Mouse (Mus musculus) adrenal gland, adult 8-10 months (tissue): ENCODE measurements at regions not wholly inside any gene's neighbourhood (a gene's known extent, or its start where the extent isn't known, plus 50 kb on each side); places are given as distances from the start of the nearest gene placed in this dataset.
"Not testable (repeated sequence)": the region's sequence is repeated elsewhere in the genome, so short reads cannot be mapped to it uniquely, and the experiment has no call there.

Experiments used
- DNase-seq: peaks from one replicate; pipeline ENCODE4 v3.0.0; 2022

DNA sequence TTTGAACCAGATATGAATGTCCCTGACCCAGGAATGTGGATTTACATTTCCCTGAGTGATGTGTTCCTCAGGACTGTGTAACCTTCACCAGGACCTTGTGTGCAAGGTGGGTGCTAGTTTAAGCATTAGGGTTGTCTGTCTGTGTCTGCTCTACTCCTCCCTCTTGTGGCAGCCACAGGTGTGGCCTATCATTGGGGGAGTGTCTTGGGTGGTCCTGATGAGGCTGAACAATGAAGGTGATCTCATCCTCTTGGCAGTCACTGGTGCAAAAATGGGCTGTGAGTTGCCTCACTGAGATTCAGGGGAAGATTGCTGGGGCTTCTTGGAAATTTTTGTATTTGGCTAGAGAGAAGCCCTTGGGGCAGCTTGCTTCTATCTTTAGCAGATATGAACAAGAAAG lies 179.4 kb upstream of the Ube2e1 start:
- no peak for DNase-seq

DNA sequence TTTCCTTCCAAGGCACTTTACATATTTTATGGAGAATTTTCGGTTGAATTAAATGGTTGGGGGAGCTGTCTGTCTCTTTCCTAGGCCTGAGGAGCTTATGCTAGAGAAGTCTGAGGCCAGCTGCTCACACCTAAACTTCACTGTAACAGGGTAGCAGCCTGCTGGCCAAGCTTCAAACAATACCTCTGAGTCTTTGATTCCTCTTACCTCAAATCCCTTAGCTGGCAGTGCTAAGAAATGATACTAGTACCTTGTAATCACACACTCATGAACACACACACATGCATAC lies 176.6 kb upstream of the Ube2e1 start:
- DNase-seq = no peak

DNA sequence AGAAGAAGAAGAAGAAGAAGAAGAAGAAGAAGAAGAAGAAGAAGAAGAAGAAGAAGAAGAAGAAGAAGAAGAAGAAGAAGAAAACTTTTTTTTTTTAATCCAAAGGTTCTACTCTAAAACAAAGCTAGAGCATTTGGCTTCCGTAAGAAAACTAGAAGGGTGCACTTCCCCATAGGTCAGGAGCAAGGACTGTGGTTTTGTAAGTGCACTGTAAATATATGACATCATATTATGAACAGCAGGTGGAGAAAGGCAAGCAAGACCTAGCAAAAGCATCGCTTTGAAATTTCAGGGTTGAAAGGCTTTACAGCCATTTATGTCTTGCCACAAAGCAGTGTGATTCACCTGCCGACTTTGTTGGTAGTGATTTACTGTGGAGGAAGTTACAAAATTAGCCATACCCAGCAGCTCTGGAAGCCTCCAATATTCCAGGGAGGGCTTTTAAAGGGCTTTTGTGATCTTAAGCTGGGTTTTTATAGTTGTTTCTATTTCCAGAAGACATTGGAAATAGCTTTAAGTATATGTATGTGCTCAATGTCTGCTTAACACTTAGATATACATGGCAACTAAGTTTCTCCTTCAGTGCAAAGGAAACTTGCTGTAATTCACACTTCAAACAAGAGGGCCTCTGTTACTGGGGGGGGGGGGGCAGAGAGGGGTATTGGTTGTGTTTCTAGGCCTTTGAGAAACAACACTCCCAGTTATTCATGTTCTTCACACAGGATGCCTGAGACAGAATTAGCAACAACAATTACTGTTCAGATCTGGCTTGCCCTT lies 176.1 kb upstream of the Ube2e1 start:
- no peak for DNase-seq

DNA sequence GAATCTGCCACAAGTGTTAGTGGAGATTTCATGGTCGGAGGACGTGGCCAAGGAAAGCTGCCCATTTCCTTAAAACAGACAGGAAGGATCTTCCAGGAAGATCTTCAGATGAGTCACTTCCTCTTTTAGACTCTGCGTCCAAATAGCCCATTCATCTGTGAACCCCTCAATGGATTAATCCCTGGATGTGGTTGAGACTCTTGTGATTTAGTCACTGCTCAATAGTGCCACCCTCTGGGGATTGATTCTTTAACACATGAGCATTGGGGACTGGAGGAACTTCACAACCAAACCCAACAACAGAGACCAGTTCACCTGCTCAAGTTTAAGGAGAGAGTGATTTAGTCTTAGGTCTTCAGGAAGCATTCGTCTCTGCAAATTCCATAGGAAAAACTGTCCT lies 174.5 kb upstream of the Ube2e1 start:
- no peak for DNase-seq

DNA sequence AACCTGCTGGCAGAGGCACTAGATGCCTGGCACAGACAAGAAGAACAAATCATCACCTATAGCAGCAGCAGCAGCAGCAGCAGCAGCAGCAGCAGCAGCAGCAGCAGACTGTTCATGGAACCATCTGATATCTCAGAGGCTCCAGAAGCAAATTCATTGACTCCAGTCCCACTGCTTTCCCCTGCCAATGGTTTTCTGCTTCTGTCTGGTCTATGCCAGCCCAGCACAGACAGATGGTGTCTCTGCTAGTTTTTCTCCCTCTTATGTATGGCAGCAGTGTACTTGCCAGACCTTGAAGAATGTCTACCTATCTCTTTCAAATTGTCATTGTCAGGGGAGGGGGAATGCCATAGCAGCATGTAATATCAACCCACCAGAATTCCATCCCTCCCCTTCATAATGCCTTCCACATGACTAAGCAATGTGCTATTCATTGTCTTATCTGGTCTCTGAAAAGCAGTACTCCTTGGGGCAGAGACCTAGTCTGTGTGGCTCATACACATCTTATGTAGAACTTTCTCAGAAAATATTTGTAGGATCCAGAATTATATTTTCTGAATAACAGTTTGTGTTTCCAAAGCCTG lies 168.7 kb upstream of the Ube2e1 start:
- DNase-seq = no peak

DNA sequence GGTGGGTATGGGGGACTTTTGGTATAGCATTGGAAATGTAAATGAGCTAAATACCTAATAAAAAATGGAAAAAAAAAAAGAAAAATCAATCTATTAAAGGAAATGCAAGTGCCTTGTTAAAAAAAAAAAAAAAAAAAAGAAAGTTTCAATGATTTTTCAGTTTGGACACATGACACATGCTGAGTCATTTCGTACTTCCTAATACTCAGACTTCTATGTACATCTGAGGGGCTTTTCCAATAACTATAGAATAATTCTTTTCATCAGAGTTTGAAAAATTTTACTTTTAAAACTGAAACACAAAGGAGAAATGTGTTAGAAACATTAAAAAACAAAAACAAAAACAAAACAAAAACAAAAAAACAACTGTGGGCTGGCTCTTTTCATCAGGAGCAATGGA lies 162.4 kb upstream of the Ube2e1 start:
- DNase-seq = no peak

DNA sequence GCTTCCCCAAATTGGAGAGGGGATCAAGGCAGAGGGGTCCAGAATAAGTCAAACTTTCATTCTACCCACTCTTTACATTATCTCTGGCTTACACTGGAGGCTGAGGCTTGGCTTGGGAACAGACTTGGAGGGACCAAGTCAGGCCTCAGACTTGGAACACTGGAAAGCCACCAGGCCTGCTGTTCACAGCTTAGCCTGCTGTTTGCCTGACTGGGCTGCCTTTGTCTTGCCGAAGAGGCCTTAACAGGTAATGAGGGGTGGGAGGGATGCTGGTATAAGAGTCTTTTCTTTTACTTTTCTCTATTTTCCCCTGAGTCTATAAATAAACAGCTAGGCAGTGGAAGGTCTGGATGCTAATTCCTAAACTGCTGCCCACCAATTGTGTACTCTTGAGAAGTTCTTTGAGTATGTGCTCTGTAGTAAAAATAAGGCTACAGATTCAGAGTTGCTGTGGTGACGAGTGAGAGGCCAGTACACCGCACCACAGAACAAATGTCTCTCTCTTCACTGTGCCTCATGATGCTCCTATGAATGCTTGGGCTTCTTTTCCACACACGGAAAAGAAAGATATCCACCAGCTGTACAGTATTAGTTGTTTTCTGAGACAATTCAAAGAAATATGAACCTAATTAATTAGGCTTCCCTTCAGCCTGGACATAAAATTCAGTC lies 154.6 kb upstream of the Ube2e1 start:
- DNase-seq = no peak

DNA sequence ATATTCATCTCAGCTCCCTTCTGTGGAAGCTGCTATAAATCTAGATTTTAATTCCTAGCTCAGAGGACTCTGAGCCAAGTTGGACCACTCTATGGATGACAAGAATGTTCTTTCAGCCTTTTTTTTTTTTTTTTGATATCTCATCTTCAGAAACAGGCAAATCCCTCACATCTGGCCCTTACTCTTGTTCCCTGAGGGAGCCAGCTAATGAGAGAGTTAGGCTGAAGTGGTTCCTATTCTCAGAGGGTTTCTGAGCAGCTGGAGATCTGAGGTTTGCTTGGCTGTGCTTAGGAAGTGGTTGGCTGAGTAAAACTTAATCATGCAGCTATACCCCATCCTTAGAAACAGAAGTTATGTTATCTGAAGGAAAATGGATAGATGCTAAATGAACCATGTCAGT lies 153.9 kb upstream of the Ube2e1 start:
- DNase-seq = no peak

DNA sequence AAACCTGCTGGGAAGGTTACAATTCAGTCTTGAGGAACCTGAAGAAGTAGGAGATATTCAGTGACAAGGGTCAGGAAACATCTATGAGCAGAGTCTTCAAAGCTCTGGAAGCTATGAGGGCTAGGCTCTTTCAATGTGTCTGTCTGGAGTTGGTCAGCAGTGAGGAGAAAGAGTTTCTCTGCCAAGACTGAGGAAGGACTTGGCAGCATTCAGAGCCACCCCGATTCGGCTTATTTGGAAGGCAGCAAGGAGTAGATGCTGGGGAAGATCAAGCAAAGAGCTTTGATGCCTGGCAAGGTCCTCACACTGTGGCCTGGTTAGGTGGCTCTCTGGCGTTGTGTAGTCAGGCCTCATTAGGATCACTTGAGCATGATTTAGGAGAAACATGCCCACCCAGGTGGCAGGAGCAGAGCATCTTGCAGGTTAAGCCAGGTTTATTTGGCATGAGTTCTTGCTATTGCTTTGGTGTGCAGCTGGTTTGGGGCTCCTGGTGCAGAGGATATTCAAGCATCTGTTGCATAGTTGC lies 145.2 kb upstream of the Ube2e1 start:
- no peak for DNase-seq

DNA sequence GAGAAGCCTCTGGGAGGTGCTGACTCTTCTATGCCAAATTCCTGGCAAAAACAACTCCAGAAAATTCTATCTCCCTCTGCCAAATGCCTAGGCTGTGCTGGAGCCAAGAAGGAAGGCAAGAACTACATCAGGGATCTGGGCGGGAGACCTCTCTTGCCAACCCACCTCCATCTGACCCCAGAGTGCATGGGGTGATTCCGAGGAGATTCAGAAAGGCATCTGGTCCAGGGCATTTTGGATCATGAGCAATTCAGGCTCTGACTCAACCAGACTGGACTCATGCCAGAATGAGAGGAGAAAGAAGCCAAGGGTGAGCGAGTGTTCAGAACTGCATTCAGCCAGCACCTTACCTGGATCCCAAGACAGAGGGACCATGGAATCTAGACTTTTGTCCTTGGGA lies 137.0 kb upstream of the Ube2e1 start:
- DNase-seq = peak; percentile 45

DNA sequence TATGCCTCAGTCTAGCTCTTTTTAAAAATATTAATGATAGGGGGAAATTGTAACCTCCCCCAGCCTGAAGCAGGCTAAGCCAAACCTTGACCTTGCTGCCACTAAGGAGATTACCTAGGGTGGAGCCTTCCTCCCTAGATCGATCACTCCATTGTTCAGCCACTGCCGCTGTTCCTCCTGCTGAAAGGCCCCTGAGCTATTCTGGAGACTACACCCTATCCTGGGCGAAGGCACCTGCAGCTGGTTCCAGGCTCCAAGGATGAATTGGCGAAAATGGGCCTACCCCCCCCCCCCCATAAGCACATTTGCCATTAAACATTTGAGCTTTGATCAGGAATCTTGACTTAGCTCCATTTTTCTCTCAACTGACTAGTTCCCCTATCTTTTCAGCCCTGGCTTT lies 135.2 kb upstream of the Ube2e1 start:
- DNase-seq = not testable (repeated sequence)

DNA sequence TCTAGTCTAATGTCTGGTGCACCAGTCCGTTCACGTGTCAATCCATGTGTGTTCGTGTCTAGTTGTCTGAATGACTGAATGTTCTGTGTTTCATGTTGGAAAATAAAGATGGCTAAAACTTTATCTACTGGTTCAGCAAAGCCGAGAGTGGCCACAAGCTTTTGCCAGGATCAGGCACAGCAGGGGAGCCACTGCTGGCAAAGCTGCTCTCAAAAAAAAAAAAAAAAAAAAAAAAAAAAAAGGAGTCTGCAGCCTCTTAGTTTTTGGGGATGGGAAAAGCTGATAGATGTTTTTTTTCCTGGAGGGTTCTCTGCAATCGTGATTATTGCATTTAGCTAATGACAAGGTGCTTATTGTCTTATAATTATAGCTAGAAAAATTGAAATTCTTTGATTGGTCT lies 132.5 kb upstream of the Ube2e1 start:
- DNase-seq = not testable (repeated sequence)

DNA sequence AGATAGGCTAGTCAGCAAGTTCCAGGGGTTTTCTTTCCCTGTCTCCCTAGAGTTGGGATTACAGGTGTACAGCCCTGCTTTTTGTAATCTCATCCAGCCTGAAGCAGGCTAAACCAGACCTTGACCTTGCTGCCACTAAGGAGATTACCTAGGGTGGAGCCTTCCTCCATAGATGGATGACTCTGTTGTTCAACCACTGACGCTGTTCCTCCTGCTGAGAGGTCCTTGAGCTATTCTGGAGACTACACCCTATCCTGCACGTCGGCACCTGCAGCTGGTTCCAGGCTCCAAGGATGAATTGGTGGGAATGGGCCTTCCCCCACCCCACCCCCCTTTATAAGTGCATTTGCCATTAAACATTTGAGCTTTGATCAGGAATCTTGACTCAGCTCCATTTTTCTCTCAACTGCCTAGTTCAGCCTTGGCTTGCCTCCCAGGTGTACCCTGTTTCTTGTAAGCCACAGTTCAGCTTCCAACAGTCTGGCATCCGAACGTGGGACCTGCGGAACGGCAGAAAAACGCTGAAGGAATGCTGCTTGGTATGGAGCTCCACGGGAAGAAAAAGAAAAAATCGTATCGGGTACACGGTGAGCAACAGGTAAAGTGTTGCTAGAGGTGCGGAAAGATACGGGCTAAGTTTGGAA lies 131.7 kb upstream of the Ube2e1 start:
- no peak for DNase-seq

DNA sequence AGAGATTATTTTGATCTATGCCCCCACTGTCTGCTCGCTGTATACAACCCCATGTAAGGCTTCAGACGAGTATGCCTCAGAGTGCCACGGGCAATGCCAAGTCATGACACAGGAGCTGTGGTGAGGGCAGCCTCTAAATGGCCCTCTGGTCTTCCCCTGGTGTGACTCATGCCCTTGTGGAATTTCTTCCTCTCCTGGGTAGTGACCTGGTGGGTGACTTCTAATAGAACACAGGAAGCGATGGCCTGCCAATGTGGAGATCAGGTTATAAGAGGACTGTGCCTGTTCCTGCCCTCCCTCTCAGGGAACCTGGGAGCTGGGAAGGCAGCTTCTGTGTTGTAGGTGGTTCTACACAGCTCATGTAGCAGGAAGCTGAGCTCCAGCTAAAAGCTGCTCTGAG lies 130.7 kb upstream of the Ube2e1 start:
- no peak for DNase-seq

DNA sequence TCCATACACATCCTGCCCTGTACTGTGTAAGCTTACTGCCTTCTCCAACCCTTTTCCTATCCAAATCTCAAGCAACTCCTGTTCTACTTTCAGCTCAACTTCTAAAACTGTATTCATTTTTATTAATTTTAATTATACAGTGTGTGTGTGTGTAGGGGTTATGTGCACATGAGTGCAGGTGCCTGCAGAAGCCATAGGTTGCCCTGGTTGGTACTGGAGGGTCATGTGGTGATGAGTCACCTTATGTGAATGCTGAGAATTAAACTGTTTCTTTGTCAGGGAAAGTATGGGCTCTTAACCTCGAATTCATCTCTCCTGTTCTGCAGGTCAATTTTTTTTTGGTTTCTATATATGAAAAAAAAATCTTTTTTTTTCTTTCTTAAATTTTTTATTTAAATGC lies 117.0 kb upstream of the Ube2e1 start:
- no peak for DNase-seq

DNA sequence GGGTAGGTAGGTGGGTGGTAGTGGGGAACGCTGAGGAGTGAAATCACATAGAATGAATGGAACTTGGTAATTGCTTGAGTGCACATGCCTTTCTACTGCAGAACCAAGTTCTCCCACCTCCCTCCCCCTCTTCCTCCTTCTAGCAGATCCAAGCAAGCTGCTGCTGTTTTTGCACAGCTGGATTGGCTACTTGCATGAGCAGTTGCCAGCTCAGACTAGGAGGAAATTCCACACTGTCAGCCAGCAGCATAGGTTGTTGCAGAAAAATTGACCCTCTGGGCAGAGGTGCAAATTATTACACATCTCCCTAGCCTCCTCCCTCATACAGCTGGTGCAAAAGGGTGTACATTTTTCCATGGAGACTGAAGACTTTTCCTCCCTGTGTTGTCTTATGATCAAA lies 112.8 kb upstream of the Ube2e1 start:
- DNase-seq = no peak

DNA sequence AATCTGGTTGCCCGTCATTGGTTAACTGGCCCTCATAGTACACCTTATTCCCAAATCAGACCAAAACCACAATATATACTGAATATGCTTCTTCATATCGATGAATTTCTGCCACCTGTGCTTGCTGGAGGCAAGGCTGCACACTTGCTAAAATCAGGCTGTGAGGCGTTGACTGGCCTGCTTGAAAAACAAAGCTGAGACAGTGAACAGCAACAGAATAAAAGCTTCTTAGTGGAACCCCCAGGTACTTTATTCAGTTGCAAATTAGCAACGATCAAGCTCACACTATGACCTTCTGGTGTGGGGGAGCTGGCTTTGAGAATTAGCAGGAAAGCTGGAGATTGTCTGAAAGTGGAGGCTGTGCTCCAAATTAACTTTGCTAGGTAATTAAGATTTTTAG lies 97.3 kb upstream of the Ube2e1 start:
- not testable (repeated sequence) for DNase-seq

DNA sequence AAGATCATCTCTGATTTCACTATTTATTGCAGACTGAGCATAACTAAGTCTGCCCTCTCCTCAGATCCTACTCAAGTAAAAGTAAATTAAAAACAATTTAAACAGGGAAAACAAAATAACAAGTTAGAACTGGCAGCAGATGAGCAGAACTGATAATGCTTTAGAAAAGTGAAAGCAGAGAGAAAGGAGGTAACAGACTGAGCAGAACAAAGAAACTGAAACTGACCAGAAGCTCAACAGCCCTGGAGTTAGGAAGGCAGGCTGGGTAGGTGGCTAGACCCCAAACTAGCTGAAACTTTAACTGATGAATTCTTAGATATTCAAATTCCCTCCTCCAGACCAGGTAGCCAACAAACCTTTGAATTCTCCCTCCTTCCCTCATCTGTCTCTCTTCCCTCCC lies 94.2 kb upstream of the Ube2e1 start:
- no peak for DNase-seq

DNA sequence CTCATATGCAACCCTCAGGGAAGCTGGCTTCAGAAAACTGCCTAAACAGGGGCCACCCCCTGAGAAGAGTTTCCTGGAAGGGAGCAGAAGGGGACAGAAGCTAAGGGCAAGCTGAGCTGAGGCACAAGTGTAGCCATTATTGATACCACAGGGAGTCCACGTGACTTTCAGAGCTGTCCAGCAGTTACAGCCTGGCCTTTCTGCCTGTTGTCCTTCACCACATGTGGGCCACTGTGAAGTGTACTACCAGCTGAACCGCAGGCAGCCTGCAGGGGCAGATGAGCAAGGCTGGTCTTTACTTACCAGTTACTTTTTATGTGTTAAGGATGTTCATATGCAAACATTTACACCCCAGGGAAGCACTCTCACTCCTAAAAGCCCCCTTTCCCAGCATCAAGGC lies 85.2 kb upstream of the Ube2e1 start:
- DNase-seq = no peak

DNA sequence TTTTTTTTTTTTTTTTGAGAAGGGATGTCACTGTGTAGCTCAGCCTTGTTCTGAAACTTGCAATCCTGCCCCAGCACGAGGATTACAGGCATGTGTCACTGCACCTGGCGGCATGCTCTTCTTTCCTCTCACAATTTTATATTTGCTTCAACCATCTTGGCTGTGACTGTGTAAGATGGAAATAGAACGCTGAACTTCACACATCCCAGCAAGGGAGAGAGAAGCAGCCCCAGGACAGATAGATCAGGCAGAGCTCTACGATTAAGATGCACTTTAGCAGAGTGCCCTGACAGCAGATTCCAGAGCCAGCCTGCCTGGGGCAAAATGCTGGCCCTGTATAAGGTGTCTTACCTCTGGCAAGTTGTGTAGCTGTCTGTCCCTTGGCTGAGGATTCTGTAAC lies 84.7 kb upstream of the Ube2e1 start:
- DNase-seq = no peak

DNA sequence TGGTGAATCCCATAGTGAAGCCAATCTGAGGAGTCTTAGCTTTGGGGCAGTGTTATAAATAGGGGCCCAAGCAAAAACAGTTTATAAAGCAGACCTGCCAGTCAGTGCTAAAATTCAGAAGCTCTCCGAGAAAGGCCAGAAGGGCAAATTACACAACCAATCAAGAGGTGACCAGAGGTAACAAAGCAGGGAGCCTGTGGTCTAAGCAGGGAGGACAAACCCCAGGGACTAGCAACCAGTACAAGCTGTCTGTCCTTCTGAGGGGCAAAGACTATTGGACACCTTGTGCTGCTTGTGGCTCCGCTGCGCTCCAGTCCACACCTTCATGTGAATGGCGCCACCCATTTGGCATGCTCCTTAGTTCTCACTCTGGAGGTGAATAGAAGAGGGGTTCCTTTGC lies 67.3 kb upstream of the Ube2e1 start:
- DNase-seq = no peak

DNA sequence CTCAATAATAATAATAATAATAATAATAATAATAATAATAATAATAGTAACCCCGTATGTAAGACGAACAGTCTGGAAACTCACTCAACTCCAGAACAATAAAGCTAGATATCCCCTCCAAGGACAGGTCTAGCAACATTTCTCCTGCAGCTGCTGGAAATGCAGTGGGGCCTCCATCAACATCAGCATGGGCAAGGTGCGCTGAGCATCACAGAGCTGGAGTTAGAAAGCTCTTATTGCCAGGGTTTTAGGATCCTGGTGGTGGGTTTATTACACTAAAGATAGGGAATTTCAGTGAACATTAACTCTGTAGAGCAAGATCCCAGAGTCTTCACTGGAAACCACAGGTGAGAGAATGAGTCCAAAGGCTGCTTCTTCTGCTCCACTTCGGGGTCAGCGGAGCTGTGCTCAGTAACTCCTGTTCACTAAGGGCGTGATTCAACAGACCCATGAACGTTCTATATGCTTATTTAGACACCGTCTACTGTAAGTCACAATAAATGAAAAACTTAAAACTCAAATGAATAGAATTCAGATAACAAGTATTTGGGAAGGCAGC lies 64.6 kb upstream of the Ube2e1 start:
- DNase-seq = no peak

DNA sequence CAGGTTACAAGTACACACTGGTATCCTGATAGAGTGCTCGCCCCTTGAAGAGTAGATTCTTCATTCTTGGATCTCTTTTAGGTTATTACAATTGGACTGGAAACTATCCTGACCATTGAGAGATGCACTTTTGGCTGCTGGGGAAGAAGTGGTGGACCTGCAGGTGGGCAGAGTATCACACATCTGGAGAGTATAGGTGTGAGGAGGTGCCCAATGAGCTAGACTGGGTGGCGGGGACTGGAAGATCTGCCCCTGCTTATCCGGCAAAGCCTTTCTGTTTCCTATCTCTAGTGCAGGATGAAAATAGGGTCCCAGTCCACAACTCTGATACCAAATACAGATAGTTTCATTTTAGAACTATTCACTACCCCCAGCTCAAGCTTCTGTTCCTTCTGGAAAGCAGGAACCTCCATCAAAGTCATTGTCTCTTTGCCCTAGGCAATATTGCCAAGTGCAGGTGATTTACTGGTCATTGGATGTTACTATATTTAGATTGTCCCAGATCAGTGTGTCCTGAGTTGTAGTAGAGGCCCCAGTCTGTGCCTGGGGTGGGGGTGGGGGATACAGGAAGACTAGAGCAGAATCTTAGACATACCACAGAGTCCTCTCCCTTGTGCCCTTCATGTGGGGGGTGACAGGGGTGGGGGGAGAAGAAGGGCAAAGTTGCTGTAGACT lies 62.5 kb upstream of the Ube2e1 start:
- DNase-seq = no peak
